Comparison of ENCODE assay signal across 8 mouse cellular contexts in genomic region chr1:66701576-66701940, GRCm38 (mm10). TPM values are rescaled to one million over a fixed set of nuclear protein-coding genes. Genes with fewer than 3 reads are reported as not detected.
DNase-seq lines count a peak whose midpoint lies in the region; TF ChIP-seq lines count a peak whose summit lies in the region.

No protein-coding gene starts in this region.

- DNase-seq in cerebellum, adult 2 months: no peak
- DNase-seq in cerebellum, postnatal 36 days: no peak
- no peak for DNase-seq in hindbrain, embryonic 10.5 days (ENCODE audit: low spot score)
- DNase-seq in lung, postnatal 25 days (ENCODE audit: low spot score): peak; percentile 12
- no peak for DNase-seq in urinary bladder, postnatal 14 days (ENCODE audit: low spot score)
- DNase-seq in left cerebral cortex, postnatal 36 days (ENCODE audit: low spot score in 2 of 2): no peak
- no peak for DNase-seq in layer of hippocampus, adult 8-10 months (ENCODE audit: low spot score in 2 of 2)

- H3K4me3 ChIP-seq in cerebellum, adult 2 months (replicated peaks; ENCODE audit: insufficient read depth, low read depth, low read length): peak overlapping the region; percentile 86
- H3K4me3 ChIP-seq in E14TG2a.4 (replicated peaks; ENCODE audit: low read length): peak overlapping the region; percentile 93
- H3K4me3 ChIP-seq in hindbrain, embryonic 10.5 days: peak overlapping the region; percentile 89

- H3K4me1 ChIP-seq in cerebellum, adult 2 months (ENCODE audit: control insufficient read depth, insufficient read depth, low read length): no peaks in the 10 kb centered on the region
- H3K4me1 ChIP-seq in E14TG2a.4 (replicated peaks; ENCODE audit: low read depth, low read length): peaks cover 40% of the 10 kb centered on the region
- peaks cover 18% of the 10 kb centered on the region for H3K4me1 ChIP-seq in hindbrain, embryonic 10.5 days (replicated peaks)

- intact Hi-C loops in left cerebral cortex, postnatal 36 days (cut with DNase I): loop anchor here (5.0 kb wide), 1 partner anchor 116 kb away; the partner anchor contains the start of gene Kansl1l

- TF ChIP-seq CTCF in cerebellum, adult 2 months (IDR thresholded peaks at IDR 0.05; ENCODE audit: borderline replicate concordance, insufficient read depth, low read depth, low read length): no peak
- TF ChIP-seq CTCF in E14TG2a.4 (conservative IDR thresholded peaks at IDR 0.05; ENCODE audit: low read length): no peak

- H3K9me3 ChIP-seq in E14TG2a.4 (ENCODE audit: low read length): peaks cover 18% of the 10 kb centered on the region
- no peaks in the 10 kb centered on the region for H3K9me3 ChIP-seq in hindbrain, embryonic 10.5 days

- no peaks in the 10 kb centered on the region for H3K27me3 ChIP-seq in cerebellum, adult 2 months (ENCODE audit: control insufficient read depth, insufficient read depth, low read length)
- H3K27me3 ChIP-seq in E14TG2a.4 (ENCODE audit: insufficient read depth, low read length): no peaks in the 10 kb centered on the region
- H3K27me3 ChIP-seq in hindbrain, embryonic 10.5 days (ENCODE audit: insufficient read depth, poor library complexity, severe bottlenecking): no peaks in the 10 kb centered on the region

- TF ChIP-seq POLR2A in cerebellum, adult 2 months (IDR thresholded peaks at IDR 0.05; ENCODE audit: borderline replicate concordance, insufficient read depth, low read length): no peak

- WGBS in cerebellum, adult 2 months: 30% methylated on average over 2 of the region's 2 CpGs
- 39% methylated on average over 2 of the region's 2 CpGs for WGBS in hindbrain, embryonic 10.5 days

- no peak overlapping the region for H3K27ac ChIP-seq in cerebellum, adult 2 months (ENCODE audit: insufficient read depth, low read length)
- H3K27ac ChIP-seq in hindbrain, embryonic 10.5 days: peak overlapping the region; percentile 91

- H3K36me3 ChIP-seq in E14TG2a.4 (ENCODE audit: insufficient read depth, low read length): peaks cover 30% of the 10 kb centered on the region
- peaks cover 3% of the 10 kb centered on the region for H3K36me3 ChIP-seq in hindbrain, embryonic 10.5 days

RNA-seq across cellular contexts. Expression of gene Rpe, which starts 0.9 kb away (rescaled TPM):
- polyA plus RNA-seq in cerebellum, adult 2 months (2012; rRNA removed): 23.7 and 29.5 TPM in 2 replicates
- 41.6 and 49.6 TPM in 2 replicates for polyA plus RNA-seq in hindbrain, embryonic 10.5 days (2016; fragmentation: Nextera tagmentation; extraction: Ambion mirVana)
- 10 to 100 TPM; 31.4 to 32.4 TPM for total RNA-seq in left cerebral cortex, postnatal 36 days (2021)
- total RNA-seq in layer of hippocampus, adult 8-10 months (2022): 10 to 100 TPM; 31.3 to 37.5 (median 34.3) TPM
